Mouse (Mus musculus) A20 (cell line): ENCODE results near the gene Tenm1.

Experiments used
- DNase-seq: peaks from one replicate; pipeline ENCODE4 v3.0.0-alpha.2; 2011; ENCODE audit warnings: low read depth, low spot score

Tenm1 gene

DNA sequence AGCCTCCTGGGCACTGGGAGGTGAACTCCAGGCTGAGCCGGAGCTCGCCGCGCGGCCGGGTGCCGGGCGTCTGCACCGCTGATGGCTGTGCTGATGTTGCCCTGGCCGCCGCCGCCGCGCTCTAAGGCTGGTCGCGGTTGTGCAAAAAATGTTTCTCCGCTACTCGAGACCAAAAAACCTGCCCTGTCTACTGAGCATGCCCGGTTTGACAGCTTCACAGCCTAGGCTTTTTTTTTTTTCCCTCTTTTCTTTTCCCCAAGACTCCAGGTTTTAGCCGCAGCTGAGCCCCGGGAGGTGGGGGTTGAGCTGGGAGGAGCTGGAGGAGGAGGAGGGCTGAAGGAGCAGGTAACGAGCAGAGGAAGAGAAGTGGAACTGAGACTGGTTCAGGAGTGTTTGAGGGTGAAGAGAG is at the start of gene Tenm1:
Gene Tenm1, minus strand, starts transcription at position 272 of the 409 bp plus-strand sequence.
- no peak for DNase-seq

DNA sequence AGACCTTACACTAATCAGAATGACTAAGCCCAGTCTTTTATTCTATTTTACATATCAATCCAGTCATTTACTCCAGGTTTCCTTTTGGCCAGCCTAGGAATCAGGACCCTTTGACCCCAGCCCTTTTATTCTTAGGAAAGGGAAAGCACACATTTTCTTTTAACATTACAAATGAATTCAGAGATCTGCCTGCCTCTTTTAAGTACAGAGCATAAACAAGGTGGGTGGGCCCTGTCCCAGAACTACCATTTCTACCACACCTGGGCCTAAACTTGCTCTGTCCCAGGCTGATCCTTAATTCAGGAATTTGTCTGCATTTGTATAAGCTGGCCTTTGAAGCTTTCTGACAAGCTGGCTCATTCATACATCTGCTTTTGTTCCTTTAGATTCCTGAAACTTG is 38.4 kb upstream of the Tenm1 start:
- DNase-seq: no peak

DNA sequence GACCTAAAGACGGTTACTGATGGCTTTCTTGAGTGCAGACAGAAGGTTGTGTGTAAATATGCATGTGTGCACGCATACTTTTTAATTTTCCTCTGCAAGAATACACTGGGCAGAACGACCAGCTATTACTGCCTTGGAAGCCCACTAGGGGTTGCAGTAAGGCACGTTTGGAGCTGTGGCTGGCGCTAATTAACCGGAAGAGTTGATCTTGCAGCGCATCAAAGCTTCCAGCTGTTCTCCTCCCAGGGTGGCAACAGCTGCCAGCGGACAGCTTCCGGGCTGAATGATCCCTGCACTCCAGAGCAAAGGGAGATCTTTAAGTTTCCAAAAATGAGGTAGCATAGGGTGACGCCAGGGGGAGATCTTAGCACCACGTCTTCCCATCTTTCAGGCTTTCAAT is 1.7 kb upstream of the Tenm1 start:
- DNase-seq: no peak

DNA sequence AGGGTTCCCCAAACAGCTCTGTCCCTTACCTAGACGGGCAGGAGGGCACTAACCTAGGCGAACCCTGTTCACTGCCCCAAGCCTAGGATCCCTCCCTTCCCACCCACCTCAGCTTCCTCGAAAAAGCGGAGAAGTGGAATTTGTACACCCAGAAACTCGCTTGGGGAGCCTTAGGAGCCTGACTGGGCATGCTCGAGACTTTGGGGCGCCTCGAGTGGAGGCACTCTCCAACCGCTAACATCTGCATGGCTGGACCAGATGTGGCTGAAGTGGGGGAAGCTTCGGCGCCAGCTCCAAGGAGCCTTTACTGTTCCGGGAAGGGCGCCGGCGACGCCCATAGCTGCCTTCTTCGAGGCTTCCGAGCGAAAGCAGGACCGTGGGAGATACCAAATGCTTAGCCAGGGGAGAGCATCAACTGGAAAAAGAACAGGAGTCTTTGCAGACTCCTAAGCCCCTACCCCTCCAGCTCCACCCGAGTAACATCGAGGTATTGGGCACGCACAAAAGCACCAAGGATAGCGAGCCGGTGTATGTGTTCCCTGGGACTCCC is 1.1 kb upstream of the Tenm1 start:
- no peak for DNase-seq

DNA sequence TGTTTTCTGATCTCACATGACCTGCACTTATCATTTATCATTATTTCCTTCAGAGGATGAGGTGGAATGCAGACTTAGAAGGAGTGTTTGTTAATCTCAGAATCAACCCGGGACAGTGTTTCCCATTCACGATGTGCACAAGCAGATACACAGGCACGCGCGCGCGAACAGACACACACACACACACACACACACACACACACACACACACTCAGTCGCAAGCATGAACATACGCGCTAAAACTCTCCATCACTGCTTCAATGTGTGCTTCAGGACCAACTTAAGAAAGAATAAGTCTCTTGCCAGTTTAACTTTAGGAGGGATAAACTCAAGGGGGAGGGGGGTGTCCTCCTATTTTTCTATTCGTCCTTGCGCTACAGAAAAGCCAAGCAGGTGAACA is 411 bp upstream of the Tenm1 start:
- no peak for DNase-seq

DNA sequence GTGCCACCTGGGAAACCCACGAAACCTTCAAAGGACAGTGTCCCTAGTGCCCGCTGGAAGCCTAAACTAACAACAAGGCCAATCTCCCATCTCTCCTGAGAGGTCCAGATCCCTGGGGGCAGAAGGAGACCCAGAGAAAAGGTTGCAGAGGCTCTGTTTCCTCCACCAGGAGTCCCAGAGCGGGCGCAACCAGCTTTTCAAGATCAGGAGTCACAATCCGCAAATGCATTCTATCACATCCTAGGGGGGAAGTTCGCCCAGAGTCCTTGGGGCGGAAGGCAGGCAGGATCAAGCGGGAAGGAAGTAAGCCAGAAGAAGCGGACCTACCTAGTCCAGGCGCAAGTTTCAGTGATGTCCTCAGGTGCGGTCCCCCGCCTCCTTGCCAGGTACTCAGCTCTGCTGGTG is 963 bp downstream of the Tenm1 start:
- DNase-seq: no peak

DNA sequence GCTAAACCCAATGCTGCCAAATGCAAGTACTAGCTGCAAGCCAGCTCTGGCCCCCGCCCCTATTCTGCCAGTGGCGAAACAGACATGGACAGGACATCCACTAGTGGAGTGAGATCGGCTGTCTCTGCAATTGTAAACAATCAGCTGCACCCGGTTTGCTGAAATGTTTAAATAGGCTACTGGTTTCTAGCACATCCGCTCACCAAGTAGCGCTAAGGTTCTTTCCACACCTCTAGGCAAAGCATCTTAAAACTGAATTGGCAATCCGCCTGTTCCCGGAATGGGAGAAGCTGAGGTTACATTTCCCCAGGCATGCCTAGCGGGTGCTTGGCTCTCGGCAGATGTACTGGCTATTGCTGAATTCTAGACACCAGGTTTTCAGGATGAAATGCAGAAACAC is 1.8 kb downstream of the Tenm1 start:
- DNase-seq: no peak

DNA sequence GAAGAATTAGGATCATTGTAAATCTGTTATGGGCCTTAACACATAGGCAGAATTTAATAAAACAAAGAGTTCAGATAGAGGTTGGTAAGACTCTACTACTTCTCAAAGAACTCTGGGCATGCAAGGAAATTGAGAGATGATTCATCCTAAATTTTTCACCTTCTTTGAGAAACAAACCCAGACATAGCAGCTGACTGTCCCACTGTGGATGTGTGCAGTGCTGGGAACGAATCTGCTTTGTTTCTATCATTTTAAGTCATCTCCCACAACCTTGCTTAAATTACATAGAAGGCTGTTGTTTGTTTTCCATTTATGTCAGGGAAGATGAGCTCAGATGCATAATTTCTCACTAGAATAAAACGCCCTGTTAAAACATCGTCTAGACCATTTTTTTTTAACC is 31.0 kb downstream of the Tenm1 start:
- DNase-seq: no peak

DNA sequence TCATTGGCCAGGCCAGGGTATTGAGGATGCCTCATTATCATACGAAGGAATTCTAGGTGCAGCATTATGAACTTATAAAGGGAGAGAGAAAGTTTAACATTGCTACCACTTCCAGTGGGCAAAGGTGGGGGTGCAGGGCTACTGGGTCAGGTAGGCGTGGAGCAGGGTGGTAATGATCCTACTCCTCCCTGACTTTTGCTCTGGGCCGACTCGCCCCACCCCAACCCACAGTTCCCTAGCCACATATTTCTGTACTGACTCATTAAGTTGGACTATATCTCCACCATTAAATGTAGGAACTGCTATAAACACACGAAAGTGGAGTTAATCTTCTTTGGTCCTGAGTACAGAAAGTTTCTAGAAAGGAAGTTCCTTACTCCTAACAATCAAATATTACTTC is 40.8 kb downstream of the Tenm1 start:
- DNase-seq: no peak

DNA sequence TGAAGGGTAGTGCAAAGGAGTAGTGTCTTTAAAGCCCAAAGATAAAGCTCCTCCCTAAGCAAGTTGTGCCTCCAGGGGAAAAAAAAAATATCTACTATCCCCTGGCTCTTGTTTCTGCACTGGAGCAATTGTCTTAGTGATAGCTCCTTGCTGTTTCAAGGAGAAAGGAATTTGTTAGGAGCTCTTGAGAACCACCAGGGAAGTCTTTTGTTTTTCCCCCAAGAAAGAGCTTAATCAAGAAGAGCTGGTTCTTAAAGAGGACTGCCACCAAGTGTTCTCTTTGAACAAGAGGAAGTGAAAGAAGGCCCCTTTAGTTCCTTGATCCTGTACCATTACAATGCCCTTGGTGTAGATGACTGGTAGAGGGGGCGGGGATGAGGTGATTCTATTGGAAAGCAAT is 56.4 kb downstream of the Tenm1 start:
- peak; percentile 20 for DNase-seq

DNA sequence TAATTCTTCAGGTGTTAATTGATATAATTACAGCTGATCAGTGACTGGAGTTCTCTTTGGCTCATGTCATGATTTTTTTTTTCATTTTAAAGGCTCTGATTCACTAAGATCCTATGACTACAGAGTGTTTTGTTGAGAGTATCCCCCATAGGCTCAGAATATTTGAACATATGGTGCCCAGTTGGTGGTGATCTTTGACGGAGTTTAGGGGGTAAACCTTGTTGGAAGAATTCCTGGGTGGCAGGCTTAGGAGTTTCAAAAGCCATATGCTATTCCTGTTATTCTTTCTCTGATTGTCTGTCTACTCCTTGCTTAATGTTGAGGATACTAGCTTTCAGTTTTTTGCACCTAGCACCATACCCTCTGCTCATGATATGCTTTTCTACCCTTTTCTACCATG is 109.6 kb downstream of the Tenm1 start:
- no peak for DNase-seq

DNA sequence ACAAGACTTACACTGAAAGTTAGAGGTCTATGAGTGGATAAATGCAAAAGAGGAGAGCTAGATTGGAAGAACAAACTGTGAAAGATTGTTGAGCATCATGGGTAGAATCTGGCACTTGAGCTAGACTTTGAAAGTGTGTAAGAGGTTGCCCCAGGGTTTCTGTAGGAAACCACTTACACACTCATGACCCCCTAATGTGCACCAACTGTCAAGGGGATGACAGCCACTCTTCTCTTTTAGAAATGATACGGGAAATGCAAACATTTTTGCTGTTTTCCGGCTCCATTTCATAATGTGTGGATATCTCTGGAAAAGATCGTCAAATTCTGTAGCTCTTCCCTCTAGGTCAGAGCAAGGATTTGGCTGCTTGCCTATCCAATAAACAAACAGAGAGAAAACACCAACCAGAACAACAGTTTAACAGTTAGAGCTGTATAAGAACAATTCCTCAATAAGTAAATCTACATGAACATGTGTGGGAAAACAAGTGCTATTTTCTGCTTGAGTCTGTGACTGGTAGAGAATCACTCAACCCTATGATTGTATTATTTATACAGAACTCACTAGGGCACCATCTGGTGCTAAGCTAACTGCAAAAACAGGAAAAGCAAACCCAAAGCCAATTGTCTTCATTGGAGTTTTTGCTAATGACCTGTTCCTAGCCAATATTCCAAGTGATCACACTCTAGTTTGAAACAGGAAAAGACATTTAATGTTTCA is 111.0 kb downstream of the Tenm1 start:
- no peak for DNase-seq

DNA sequence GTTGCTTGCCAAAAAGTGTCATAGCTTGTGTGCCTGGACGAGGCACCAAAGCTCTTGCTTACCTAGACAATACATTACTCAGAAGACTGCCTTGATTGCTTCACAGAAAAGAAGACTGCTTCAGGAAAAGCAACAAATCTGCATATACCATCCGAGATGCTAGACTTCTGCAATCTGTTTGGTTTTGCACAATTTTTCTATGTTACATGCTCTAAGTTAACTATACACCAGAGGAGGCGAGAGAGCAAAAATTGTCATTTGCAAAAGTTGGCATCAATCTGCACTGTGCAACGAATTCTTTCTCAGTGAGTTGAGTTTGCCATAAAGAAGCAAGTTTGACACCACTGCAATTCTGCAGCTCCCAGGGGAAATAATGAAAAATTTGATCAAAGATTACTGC is 193.1 kb downstream of the Tenm1 start:
- no peak for DNase-seq

DNA sequence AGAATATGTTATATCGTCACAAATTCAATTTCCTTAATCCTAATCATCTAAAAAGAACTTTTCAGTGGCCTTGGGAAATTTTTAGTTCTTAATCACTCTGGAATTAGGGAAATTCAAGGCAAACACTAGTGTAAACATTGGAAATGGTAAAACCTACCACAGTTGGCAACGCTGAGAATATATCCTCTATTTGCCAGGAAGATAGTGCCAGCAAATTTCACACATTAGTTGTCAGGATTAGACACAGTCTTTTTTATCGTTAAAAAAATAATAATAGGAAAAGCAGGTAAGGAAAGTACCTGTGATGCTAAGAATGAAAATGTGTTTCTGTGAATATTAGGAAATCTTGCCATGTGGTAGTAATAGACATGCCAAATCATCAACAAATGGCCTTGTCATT is 223.9 kb downstream of the Tenm1 start:
- no peak for DNase-seq

DNA sequence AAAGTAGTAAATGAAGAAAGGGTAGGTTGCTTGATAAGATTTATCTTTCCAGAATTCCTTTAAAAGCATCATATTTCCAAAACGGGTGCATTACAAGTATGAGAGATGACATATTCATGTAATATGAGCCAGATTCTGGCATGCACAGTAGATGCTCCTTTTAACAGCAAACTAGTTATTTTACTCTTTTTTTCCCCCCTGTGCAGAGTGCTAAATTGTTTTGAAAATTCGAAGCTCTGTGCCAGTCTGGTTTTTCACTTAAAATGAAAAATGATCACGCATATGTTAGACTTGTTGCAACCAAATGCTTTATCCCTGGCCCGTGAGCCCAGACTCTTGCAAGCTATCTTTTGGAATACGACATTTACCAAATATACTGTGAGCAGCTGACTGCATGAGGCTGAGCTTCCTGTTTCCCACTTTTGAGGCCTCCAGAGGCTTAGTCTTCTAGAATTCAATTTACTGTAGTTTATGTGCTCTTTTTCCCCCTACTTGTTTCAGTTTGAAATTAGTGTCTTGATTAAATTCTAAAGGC is 226.6 kb downstream of the Tenm1 start:
- DNase-seq: no peak

DNA sequence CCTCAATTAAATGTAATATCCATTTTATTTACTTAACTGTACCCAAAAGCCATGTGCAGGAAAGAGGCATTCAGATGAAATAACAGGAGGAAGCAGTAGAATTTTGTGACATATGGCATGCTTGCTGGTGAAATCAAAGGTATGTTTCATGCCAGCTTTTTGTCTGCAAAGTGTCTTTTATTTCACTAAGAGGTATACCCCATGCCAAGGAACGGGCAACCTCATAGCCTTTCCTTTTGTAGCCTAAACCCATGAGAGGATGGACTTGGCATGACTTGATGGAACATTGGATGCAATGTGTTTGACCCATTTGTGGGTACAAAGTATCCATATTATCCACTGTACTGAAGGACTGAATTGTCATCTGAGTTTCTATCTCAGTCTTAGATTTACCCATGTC is 246.0 kb downstream of the Tenm1 start:
- DNase-seq: no peak

DNA sequence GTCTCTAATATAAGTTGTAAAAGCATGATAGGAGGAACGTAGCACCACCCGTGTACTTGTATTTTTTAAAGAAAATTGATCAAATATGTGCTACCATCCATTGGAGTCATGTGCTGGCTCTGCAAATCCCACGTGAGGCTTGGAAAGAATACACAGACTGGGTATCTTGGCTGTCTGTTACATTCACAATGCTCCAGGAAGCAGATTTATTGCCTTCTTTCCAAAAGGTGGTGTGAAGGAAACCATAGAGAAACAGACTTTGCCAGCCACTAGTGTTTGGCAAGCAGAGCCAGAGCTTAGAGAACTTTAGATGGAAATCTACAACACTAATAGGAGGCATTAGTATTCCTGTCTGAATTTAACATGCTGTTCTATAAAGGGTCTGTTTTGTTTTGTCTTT is 277.4 kb downstream of the Tenm1 start:
- no peak for DNase-seq

DNA sequence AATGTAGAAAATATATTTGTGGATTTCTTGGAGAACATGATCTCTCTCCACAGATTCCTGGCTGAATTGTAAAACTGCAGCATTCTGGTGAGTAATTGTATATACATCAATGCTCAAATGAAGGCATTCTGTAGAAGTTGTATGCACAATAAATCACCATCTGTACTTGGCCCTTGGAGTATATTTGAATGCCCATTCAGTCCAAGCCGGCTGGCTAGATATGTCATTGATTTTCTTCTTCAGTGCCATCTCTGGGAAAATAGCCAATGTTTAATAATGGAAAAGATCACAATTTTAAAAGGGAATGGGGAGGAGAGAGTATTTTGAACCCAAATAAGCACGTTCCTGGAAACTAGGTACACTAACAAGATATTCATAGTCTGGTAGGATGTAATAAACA is 299.2 kb downstream of the Tenm1 start:
- DNase-seq: no peak

DNA sequence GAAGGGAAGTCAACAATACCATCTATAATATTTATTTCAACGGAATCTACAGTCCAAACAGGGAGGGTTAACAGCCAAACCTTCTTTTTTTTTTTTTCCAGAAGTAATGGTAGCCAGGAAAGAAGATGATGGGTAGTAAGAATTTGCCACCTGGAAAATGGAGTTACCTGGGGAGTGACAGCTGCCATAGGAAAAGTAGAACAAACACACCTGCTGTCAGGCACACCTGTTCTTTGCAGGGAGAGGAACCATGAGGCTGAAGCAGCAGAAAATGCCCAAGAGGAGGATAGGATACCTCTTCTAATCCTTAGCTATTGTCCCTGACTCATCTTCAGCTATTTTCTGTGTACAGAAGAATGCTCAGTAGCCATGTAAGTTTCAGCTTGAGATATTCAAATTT is 306.4 kb downstream of the Tenm1 start:
- DNase-seq: no peak

DNA sequence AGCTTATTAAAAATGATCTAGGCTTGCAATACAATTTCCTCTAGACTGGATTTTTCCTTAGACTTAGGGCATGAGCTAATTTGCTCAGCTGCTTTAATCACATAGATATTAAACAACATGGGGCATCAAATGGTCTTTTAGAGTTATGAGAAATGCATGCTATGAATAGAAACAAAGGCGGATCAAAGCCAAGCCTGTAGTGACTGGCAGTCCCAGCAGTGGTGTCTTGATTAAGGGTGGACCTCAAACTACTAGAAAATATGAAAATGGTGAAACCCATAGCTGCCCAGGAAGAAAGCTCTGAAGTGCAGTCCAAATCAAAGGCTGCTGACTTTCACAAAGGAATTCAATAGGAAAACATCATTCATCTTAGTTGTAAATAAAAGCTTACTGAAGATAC is 306.9 kb downstream of the Tenm1 start:
- no peak for DNase-seq

DNA sequence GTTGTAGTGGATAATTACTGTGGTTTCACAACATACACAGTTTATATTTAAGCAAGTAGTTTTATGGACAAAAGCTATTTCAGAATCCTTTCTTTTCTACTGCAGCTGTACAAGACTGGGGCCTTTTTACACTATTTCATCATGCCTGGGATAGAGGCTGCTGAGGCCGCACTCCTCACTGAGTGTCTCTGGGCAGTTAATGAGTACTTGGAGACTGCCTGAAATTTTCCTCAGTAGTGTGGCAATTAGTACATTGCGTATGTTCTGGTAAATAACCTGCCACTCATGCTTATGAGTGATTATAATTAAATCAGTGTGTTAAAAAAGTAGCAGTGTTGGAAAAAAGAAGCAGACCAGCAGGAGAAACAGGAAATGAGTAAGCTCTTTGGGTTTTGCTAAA is 442.8 kb downstream of the Tenm1 start:
- DNase-seq: no peak

DNA sequence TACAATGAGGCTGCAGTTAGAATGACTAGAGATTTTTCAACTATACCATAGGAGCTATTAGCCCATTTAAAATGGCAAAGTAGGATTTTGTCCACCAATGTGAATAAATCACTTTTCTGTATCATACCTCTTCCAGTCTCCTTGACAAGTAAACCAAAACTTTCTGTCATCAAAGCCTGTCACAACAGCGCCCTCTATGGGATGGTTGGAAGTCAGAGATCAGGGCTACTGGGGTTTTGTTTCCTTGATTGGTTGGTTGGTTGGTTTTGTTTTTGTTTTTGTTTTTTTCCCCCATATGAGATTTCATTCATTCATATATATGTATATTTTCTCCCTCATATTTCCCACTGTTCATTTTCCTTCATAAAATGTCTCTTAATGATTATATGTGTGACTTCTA is 455.4 kb downstream of the Tenm1 start:
- DNase-seq: peak; percentile 32

DNA sequence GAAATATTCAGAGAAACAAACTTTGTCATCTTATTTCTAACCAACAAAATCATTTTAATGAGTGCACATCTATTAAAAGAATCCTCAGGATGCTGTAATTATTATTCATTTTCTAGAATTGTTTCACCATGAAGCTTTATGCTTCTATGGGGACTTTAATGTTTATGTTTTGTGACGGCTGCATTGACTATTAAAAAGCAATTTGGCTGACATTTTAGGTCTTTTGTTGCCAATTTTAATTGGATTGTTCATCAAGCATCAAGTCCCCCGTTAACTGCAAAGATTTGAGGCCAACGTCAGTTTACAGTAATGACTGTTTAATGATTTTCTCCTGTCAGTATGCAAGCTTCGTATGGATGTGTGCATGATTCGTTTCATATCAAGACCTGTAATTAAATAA is 461.3 kb downstream of the Tenm1 start:
- DNase-seq: no peak

DNA sequence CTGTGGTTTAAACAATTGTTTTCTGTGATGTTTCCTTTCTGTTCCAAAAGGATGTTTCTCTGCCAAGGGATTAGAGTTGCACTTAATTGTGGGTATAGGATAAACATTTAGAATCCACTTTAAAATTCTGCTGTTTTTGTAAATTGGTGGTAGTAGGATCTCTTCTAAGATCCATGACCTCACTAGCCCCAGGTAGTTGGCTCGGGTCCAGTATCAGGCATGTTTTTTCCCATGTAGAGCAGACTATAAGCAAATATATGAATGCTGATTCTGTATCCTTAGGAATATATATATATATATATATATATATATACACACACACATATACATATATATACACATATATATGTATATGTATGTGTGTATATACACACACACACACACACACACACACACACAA is 567.2 kb downstream of the Tenm1 start:
- no peak for DNase-seq
